Mouse (Mus musculus) left cerebral cortex, postnatal 10 days (tissue): ENCODE results near the gene Btrc. TPM values are rescaled to one million over a fixed set of nuclear protein-coding genes. Genes with fewer than 3 reads are reported as not detected.

Source experiments
- total RNA-seq, 2 experiments: library from RNA; stranded (reverse); gene quantifications; 2 replicates each; pipeline ENCODE4 v1.2.3; 2021

Gene Btrc
- total RNA-seq, 2 experiments from 2014 or later = 88.9 to 89.8 TPM

Other genes starting within 250 kb of the Btrc start
- gene Tlx1, start 213.1 kb upstream of the Btrc start, total RNA-seq = not detected
- gene Lbx1, start 127.9 kb upstream of the Btrc start, total RNA-seq = not detected
- 1 to 10 TPM; 5.4 to 5.8 TPM for gene Poll, start 196.8 kb downstream of the Btrc start, total RNA-seq
- gene Gm17018, start 196.9 kb downstream of the Btrc start, total RNA-seq = 10 to 100 TPM; 55.4 to 58.4 TPM